Mouse (Mus musculus) lung, embryonic 14.5 days (tissue): Measurements from ENCODE around the gene Psmd9. TPM values are rescaled to one million over a fixed set of nuclear protein-coding genes. Genes with fewer than 3 reads are reported as not detected.
A peak's percentile ranks its signal among the peaks of the same experiment; 100 is the strongest.

ENCODE experiments used
- ATAC-seq: fragments of 200-750 bp; cut with Nextera tagmentation; 2 replicates; pipeline ENCODE4 v1.8.0; 2017; ENCODE audit warnings: mild to moderate bottlenecking, moderate TSS enrichment, moderate library complexity; ENCODE audit not compliant: insufficient read depth
- DNase-seq: peaks from one replicate; pipeline ENCODE4 v3.0.0-alpha.2; 2015
- H3K27ac ChIP-seq: fragments of 300-500 bp; sonication (generic); 2 replicates; pipeline ENCODE4 v1.5.1; 2014; ENCODE audit warnings: low read depth, mild to moderate bottlenecking, moderate library complexity
- H3K27me3 ChIP-seq: fragments of 300-500 bp; sonication (generic); 2 replicates; pipeline ENCODE4 v1.6.1; 2014; ENCODE audit warnings: low read length, control low read depth; ENCODE audit not compliant: insufficient read depth
- H3K36me3 ChIP-seq: fragments of 300-500 bp; sonication (generic); 2 replicates; pipeline ENCODE4 v1.6.1; 2014; ENCODE audit warnings: control low read depth; ENCODE audit not compliant: insufficient read depth
- H3K4me1 ChIP-seq: fragments of 300-500 bp; sonication (generic); 2 replicates; pipeline ENCODE4 v1.6.1; 2014; ENCODE audit warnings: antibody characterized with exemption, control low read depth; ENCODE audit not compliant: insufficient read depth
- H3K4me2 ChIP-seq: fragments of 300-500 bp; sonication (generic); 2 replicates; pipeline ENCODE4 v1.6.1; 2014; ENCODE audit warnings: mild to moderate bottlenecking
- H3K4me3 ChIP-seq: fragments of 300-500 bp; sonication (generic); 2 replicates; pipeline ENCODE4 v1.5.1; 2014; ENCODE audit warnings: low read depth, low read length
- H3K9ac ChIP-seq: fragments of 300-500 bp; sonication (generic); 2 replicates; pipeline ENCODE4 v1.6.1; 2014
- H3K9me3 ChIP-seq: fragments of 300-500 bp; sonication (generic); 2 replicates; pipeline ENCODE4 v1.6.1; 2016; ENCODE audit warnings: low read depth, low read length, control low read depth
- CTCF ChIP-seq: IDR thresholded peaks from 2 replicates; pipeline ENCODE4 v1.5.1; 2016; ENCODE audit warnings: antibody characterized with exemption, low read depth
- WGBS: fragments of 180-500 bp; shearing (Covaris S2); extraction: QIAGEN DNeasy Blood & Tissue Kit; methylation state at CpG from one replicate; pipeline ENCODE4 v1.1.7; 2014; 5-methylcytosine and 5-hydroxymethylcytosine counted together
- polyA plus RNA-seq: library from polyadenylated mRNA; unstranded; fragments of >200 nt; fragmentation: Nextera tagmentation; extraction: Ambion mirVana; gene quantifications from 2 replicates; pipeline ENCODE4 v1.2.1, GENCODE M21; 2014

Gene Psmd9
- polyA plus RNA-seq, 1 experiment from 2014 or later, result 81.7 TPM

DNA sequence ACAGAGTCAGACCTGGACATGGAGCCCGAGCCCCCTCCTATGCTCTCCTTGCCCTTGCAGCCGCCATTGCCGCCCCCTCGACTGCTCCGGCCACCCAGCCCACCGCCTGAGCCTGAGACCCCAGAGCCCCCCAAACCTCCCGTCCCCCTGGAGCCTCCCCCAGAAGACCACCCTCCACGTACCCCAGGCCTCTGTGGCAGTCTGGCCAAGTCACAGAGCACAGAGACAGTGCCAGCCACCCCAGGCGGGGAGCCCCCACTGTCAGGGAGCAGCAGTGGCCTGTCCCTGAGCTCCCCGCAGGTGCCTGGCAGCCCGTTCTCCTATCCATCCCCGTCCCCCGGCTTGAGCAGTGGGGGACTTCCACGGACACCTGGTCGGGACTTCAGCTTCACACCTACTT, 9.3 kb upstream of the Psmd9 start:
- Histone ChIP-seq H3K27ac (no peak overlapping the region), H3K4me3 (no peak overlapping the region), H3K9me3 (no peaks in the 10 kb centered on the region), H3K36me3 (peaks cover 93% of the 10 kb centered on the region), H3K4me2 (no peak overlapping the region), H3K4me1 (no peaks in the 10 kb centered on the region), H3K27me3 (no peaks in the 10 kb centered on the region), H3K9ac (no peak overlapping the region)
- ATAC-seq, result no peak
- no peak for DNase-seq
- 83% methylated on average over 13 of the region's 15 CpGs for WGBS
- no peak for TF ChIP-seq CTCF

DNA sequence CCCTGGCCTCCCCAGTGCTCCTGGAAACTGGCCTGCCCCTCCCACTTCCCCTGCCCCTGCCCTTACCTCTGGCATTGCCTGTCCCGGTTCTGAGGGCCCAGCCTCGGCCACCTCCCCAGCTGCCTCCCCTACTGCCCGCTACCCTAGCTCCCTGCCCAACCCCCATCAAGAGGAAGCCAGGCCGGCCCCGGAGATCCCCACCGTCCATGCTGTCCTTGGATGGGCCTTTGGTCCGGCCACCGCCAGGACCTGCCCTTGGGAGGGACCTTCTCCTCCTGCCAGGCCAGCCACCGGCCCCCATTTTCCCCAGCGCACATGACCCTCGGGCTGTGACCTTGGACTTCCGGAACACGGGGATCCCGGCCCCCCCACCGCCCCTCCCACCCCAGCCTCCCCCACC, 8.9 kb upstream of the Psmd9 start:
- TF ChIP-seq CTCF, result no peak
- ATAC-seq (no peak), DNase-seq (no peak)
- H3K4me1 ChIP-seq, result no peaks in the 10 kb centered on the region
- H3K36me3 ChIP-seq, result peaks cover 90% of the 10 kb centered on the region
- no peaks in the 10 kb centered on the region for H3K9me3 ChIP-seq
- WGBS, result 79% methylated on average over 15 of the region's 15 CpGs
- H3K9ac ChIP-seq, result no peak overlapping the region
- no peak overlapping the region for H3K4me3 ChIP-seq
- H3K27me3 ChIP-seq, result no peaks in the 10 kb centered on the region
- H3K4me2 ChIP-seq, result no peak overlapping the region
- H3K27ac ChIP-seq, result no peak overlapping the region

- WGBS, result 64% methylated on average over 9 of the region's 9 CpGs
- Histone ChIP-seq H3K27me3 (no peaks in the 10 kb centered on the region), H3K36me3 (peaks cover 93% of the 10 kb centered on the region), H3K4me3 (no peak overlapping the region), H3K4me2 (no peak overlapping the region), H3K27ac (no peak overlapping the region), H3K9ac (no peak overlapping the region), H3K9me3 (no peaks in the 10 kb centered on the region), H3K4me1 (no peaks in the 10 kb centered on the region)
- ATAC-seq (0 out of 2 replicates have a peak, but pooled peaks have one; percentile 16), DNase-seq (no peak)
- TF ChIP-seq CTCF, result no peak
Observed at GRCm38 (mm10) chr5:123162942-123163341, 6.3 kb upstream of the Psmd9 start.

DNA sequence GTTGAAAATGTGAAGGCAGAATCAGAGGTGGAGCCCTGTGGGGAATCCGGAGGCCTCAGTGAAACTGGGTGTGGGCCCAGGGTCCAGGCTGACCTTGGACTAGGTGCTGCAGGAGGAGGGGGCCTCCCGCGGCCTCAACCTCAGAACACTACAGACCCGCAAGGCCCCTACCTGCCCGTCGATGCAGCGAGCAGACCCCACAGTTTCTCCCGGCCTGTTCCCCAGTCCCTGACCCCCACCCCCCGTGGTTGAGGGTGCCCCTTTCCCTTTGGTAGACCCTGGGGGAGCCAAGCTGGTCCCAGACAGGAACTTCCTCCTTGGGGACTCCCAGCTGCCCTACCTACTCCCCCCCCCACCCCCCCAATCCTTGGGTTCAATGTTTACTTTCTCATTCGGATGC, 2.8 kb upstream of the Psmd9 start:
- Histone ChIP-seq H3K9me3 (no peaks in the 10 kb centered on the region), H3K9ac (no peak overlapping the region), H3K4me2 (no peak overlapping the region), H3K4me3 (no peak overlapping the region), H3K4me1 (no peaks in the 10 kb centered on the region), H3K27ac (no peak overlapping the region), H3K27me3 (no peaks in the 10 kb centered on the region), H3K36me3 (peaks cover 60% of the 10 kb centered on the region)
- ATAC-seq (no peak), DNase-seq (no peak)
- TF ChIP-seq CTCF, result no peak
- WGBS, result 82% methylated on average over 10 of the region's 10 CpGs

DNA sequence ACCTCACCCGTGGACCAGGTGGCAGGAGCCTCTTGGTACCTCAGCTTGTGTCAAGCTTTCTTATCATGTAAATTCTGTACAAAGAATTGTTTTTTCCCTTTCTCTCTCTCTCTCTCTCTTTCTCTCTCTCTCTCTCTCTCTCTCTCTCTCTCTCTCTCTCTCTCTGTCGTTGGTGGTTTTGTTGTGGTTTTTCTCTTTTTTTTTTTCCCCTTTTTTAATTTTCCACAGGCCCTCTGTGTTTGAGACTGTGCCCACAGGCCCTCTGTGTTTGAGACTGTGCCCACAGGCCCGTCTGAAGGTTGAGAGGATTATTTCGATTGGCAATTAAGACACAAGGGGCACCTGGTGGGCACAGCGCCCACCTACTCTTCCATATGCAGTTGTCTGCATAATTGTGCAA, 1.6 kb upstream of the Psmd9 start:
- no peak overlapping the region for H3K9ac ChIP-seq
- 71% methylated on average over 5 of the region's 5 CpGs for WGBS
- H3K4me1 ChIP-seq, result no peaks in the 10 kb centered on the region
- H3K4me3 ChIP-seq, result no peak overlapping the region
- no peaks in the 10 kb centered on the region for H3K9me3 ChIP-seq
- no peak overlapping the region for H3K27ac ChIP-seq
- DNase-seq, result no peak
- H3K27me3 ChIP-seq, result no peaks in the 10 kb centered on the region
- no peak for TF ChIP-seq CTCF
- peaks cover 48% of the 10 kb centered on the region for H3K36me3 ChIP-seq
- no peak overlapping the region for H3K4me2 ChIP-seq
- ATAC-seq, result no peak

DNA sequence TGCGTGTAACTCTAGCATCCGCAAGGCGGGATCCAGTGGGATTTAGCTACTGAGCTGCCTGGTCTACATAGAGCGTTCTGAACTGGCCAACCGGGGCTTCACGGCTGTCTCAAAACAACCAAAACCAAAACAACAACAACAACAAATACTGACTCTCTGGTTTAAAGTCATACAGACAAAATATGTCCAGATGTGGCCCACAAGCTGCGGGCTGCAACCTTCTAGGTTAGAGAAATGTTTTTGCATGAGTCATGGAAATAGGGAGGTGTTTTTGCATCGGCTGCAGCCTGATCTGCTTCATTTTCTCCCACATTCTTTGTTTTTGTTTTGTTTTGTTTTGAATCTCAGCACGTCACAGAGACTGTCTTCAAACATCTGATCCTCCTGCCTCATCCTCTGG, 1.2 kb downstream of the Psmd9 start:
- WGBS, result 77% methylated on average over 9 of the region's 9 CpGs
- no peak for TF ChIP-seq CTCF
- Histone ChIP-seq H3K4me2 (no peak overlapping the region), H3K27me3 (no peaks in the 10 kb centered on the region), H3K9ac (no peak overlapping the region), H3K4me3 (no peak overlapping the region), H3K36me3 (peaks cover 26% of the 10 kb centered on the region), H3K27ac (no peak overlapping the region), H3K4me1 (no peaks in the 10 kb centered on the region), H3K9me3 (no peaks in the 10 kb centered on the region)
- DNase-seq, result no peak
- no peak for ATAC-seq

DNA sequence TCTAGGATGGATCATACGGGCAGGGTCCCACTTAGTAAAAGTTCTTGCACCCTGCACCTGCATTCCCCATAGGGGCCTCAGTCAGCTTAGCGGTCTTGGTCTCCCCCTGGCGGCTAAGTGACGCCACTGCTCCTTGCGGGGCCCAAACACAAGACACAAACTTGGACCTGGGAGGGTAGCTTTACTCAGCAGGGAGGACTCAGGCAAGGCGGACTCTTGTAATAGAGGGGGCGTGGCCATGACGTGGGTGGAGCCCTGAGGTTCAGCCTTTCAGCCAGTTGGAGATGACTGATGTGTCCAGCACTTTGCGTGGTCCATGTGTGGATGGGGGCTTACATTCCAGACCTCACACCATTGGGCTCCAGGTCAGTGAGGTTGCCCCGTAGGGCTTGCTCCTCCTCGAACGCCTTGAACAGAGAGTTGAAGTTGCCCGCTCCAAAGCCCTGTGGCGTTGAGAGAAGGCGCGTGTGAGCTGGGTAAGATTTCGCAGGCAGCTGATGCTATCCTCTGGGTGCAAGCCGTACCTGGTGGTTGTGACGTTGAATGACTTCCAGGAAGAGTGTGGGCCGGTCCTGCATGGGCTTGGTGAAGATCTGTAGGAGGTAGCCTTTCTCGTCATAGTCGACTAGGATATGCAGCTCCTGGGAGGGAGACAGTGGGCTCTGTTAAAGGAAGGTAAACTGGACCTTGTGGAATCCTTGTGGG, 2.6 kb downstream of the Psmd9 start:
- Histone ChIP-seq H3K4me1 (no peaks in the 10 kb centered on the region), H3K9me3 (no peaks in the 10 kb centered on the region), H3K4me2 (peak overlapping the region; percentile 59), H3K36me3 (peaks cover 12% of the 10 kb centered on the region; the same call in 1 of the 2 replicates), H3K27ac (no peak overlapping the region), H3K27me3 (no peaks in the 10 kb centered on the region), H3K4me3 (peak overlapping the region; percentile 15), H3K9ac (no peak overlapping the region)
- peak; percentile 99 for TF ChIP-seq CTCF
- WGBS, result 8% methylated on average over 22 of the region's 22 CpGs
- DNase-seq, result peak; percentile 94
- peak; percentile 85 for ATAC-seq

DNA sequence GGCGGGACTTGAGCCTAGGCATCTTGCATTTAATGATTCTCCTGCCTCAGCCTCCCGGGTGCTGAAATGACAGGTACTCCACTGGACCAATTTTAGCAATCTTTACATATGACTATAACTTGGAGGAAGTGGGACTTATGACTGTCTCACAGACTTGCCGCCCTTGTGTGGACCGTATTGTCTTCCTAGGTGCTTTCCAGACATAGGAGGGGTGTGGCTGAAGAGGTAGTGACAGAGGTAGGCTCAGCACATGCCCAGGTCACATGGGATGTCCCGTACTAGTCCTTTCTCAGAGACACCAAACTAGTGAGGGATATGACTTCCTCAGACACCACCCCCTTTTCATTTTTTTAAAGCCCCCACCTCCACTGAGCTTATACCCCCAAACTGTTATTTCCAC, 9.6 kb downstream of the Psmd9 start:
- TF ChIP-seq CTCF, result no peak
- Histone ChIP-seq H3K36me3 (no peaks in the 10 kb centered on the region), H3K4me3 (no peak overlapping the region), H3K27ac (no peak overlapping the region), H3K9me3 (no peaks in the 10 kb centered on the region), H3K4me1 (no peaks in the 10 kb centered on the region), H3K27me3 (no peaks in the 10 kb centered on the region), H3K9ac (no peak overlapping the region), H3K4me2 (no peak overlapping the region)
- DNase-seq, result no peak
- no peak for ATAC-seq
- 87% methylated on average over 5 of the region's 5 CpGs for WGBS
